Mouse (Mus musculus) heart, embryonic 10.5 days (tissue): Measurements from ENCODE around the gene Prss22. TPM values are rescaled to one million over a fixed set of nuclear protein-coding genes. Genes with fewer than 3 reads are reported as not detected.

Source experiments
- DNase-seq: peaks from one replicate; pipeline ENCODE4 v3.0.0-alpha.2; 2017; ENCODE audit warnings: low spot score
- H3K27ac ChIP-seq: fragments of 300-500 bp; sonication (generic); 2 replicates; pipeline ENCODE4 v1.5.1; 2016; ENCODE audit warnings: mild to moderate bottlenecking
- H3K27me3 ChIP-seq: fragments of 300-500 bp; sonication (generic); 2 replicates; pipeline ENCODE4 v1.6.1; 2016; ENCODE audit warnings: mild to moderate bottlenecking; ENCODE audit not compliant: poor library complexity, insufficient read depth, severe bottlenecking
- H3K36me3 ChIP-seq: fragments of 300-500 bp; sonication (generic); 2 replicates; pipeline ENCODE4 v1.6.1; 2016; ENCODE audit warnings: mild to moderate bottlenecking, moderate library complexity
- H3K4me1 ChIP-seq: fragments of 300-500 bp; sonication (generic); 2 replicates; pipeline ENCODE4 v1.6.1; 2016; ENCODE audit warnings: mild to moderate bottlenecking
- H3K4me3 ChIP-seq: fragments of 300-500 bp; sonication (generic); 2 replicates; pipeline ENCODE4 v1.5.1; 2016; ENCODE audit warnings: mild to moderate bottlenecking, moderate library complexity
- H3K9me3 ChIP-seq: fragments of 300-500 bp; sonication (generic); 2 replicates; pipeline ENCODE4 v1.6.1; 2016; ENCODE audit warnings: mild to moderate bottlenecking, moderate library complexity
- WGBS: fragments of 180-500 bp; shearing (Covaris S2); methylation state at CpG from one replicate; pipeline ENCODE4 v1.1.7; 2016; 5-methylcytosine and 5-hydroxymethylcytosine counted together
- polyA plus RNA-seq: library from polyadenylated mRNA; unstranded; fragments of >200 nt; fragmentation: Nextera tagmentation; extraction: Ambion mirVana; gene quantifications from 2 replicates; pipeline ENCODE4 v1.2.1, GENCODE M21; 2016

Prss22 gene
- polyA plus RNA-seq, 1 experiment from 2014 or later = 1.2 TPM

DNA sequence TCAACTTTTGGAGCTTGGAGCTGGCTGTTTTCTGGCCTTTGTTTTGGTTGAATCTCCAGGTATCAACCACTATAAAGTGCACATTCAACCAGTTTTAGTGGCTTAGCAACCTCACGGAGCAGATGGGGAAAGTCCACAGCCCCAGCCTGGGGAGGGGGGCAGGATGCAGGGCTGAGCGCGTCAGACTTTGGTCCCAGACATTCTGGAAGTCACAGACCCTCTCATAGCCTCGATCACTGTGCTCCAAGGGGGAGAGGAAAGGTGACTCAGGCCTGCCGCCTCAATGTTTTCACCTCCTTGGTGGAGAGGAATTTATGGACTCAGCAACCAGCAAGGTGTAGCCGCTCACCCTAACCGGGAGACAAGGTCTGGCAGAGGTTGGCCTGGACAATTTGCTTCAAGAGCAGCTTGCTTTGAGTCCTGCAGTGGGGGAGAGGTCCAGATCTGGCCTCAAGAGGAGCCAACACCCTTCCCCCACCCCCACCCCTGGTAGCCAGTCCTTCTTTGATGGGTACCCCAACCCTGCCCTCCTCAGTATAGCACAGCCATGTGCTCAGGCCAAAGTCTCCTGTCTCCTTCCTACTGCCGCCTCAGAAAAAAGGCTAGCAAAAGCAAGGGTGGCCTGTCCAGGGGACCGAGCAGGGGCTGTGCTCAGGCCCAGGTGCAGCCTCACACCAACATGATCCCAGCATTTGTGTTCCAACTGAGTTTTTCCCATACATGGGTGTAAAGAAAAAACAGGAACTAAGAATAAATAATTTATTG is 4.9 kb downstream of the Prss22 start:
- 66% methylated on average over 9 of the region's 9 CpGs for WGBS

GRCm38 (mm10) chr17:23989802-23990201 is 8.1 kb downstream of the Prss22 start:
- H3K4me1 ChIP-seq = peaks cover 13% of the 10 kb centered on the region; the same call in 1 of the 2 replicates
- DNase-seq = no peak
- no peak overlapping the region for H3K27ac ChIP-seq
- H3K27me3 ChIP-seq = peaks cover 21% of the 10 kb centered on the region
- H3K9me3 ChIP-seq = no peaks in the 10 kb centered on the region
- no peaks in the 10 kb centered on the region for H3K36me3 ChIP-seq
- no peak overlapping the region for H3K4me3 ChIP-seq
- 37% methylated on average over 2 of the region's 2 CpGs for WGBS

More for the DNA sequence above, 4.9 kb downstream of the Prss22 start:
- peaks cover 42% of the 10 kb centered on the region for H3K27me3 ChIP-seq
- no peaks in the 10 kb centered on the region for H3K9me3 ChIP-seq
- peaks cover 22% of the 10 kb centered on the region for H3K4me1 ChIP-seq
- no peaks in the 10 kb centered on the region for H3K36me3 ChIP-seq
- H3K4me3 ChIP-seq = peak overlapping the region; percentile 37
- peak overlapping the region; percentile 62; the same call in 1 of the 2 replicates for H3K27ac ChIP-seq
- DNase-seq = no peak

DNA sequence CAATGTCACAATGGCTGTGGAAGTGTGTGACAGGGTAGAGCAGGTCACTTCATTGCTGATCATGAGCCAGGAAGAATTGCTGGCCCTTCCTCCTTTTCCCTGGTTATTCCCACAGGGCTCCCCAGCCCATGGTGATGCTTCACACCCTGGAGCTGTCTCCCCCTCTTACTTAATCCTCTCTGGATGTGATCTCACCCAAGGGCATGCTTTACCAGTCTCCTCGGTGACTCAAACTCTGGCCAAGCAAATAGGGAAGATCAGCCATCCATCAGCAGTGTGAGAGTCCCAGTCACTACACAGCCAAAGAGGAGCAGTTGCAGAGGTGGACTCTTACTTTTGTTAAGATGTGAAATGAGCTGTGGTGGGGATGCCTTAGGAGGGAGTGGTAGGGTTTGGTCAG is 12.9 kb downstream of the Prss22 start:
- Histone ChIP-seq H3K4me3 (no peak overlapping the region), H3K9me3 (no peaks in the 10 kb centered on the region), H3K27me3 (peaks cover 4% of the 10 kb centered on the region; the same call in 1 of the 2 replicates), H3K27ac (no peak overlapping the region), H3K36me3 (no peaks in the 10 kb centered on the region), H3K4me1 (no peaks in the 10 kb centered on the region)
- WGBS = 77% methylated on average over 1 of the region's 1 CpGs
- no peak for DNase-seq

DNA sequence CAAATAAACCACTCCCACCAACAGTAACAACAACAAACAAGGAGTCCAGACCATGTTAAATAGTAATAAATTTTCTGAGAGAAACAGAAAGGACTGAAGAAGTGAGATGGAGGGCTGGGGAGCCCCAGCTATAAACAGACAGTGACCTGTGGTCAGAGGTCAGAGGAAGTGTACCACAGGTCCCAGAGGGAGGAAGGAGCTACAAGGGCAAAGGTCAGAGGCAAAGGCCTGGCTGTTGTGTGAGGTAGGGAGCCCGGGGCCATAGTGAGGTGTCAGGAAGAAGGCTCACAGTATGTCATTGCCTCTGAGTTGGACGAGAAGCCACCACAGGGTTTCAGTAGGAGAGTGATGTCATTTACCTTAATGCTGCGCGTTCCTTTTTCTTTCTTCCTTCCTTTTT is 15.0 kb downstream of the Prss22 start:
- H3K4me3 ChIP-seq = no peak overlapping the region
- no peaks in the 10 kb centered on the region for H3K9me3 ChIP-seq
- no peak overlapping the region for H3K27ac ChIP-seq
- no peak for DNase-seq
- no peaks in the 10 kb centered on the region for H3K4me1 ChIP-seq
- H3K36me3 ChIP-seq = no peaks in the 10 kb centered on the region
- WGBS = 57% methylated on average over 4 of the region's 4 CpGs
- peaks cover 2% of the 10 kb centered on the region; the same call in 1 of the 2 replicates for H3K27me3 ChIP-seq

GRCm38 (mm10) chr17:23980297-23980909 is 17.5 kb downstream of the Prss22 start, which contains the start of gene Prss30:
TSS of gene Prss30 (minus strand) at chr17:23980566.
- no peaks in the 10 kb centered on the region for H3K9me3 ChIP-seq

DNA sequence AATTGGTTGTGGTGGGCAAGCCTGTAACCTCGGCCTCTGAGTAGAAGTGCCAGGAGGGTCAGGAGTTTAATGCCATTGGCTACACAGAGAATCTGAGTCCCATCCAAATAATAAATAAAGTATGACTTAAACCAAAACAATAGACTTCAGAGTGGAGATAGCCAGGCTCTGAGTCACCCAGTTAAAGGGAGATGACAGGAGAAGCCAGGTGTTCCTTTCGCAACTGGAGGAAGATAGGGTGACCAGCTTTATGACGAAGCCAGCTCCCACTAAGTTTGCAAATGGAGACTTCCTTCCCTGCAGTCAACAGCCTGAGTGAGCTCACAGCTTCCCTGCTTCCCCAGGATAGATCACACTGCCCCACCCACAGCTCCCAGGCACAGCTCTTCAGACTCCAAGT is 18.4 kb downstream of the Prss22 start:
- WGBS = 58% methylated on average over 3 of the region's 3 CpGs
- H3K27ac ChIP-seq = no peak overlapping the region
- H3K27me3 ChIP-seq = no peaks in the 10 kb centered on the region
- no peak for DNase-seq
- no peak overlapping the region for H3K4me3 ChIP-seq
- H3K4me1 ChIP-seq = no peaks in the 10 kb centered on the region
- H3K9me3 ChIP-seq = no peaks in the 10 kb centered on the region
- H3K36me3 ChIP-seq = no peaks in the 10 kb centered on the region

More at GRCm38 (mm10) chr17:23980297-23980909, 17.5 kb downstream of the Prss22 start, which contains the start of gene Prss30:
- 70% methylated on average over 10 of the region's 10 CpGs for WGBS
- no peak for DNase-seq
- no peak within 1 kb of the TSS for H3K4me3 ChIP-seq
- H3K27ac ChIP-seq = no peak within 1 kb of the TSS
- no peaks in the 10 kb centered on the region for H3K36me3 ChIP-seq
- no peaks in the 10 kb centered on the region for H3K4me1 ChIP-seq
- no peaks in the 10 kb centered on the region; the same call in 1 of the 2 replicates for H3K27me3 ChIP-seq

- Histone ChIP-seq H3K36me3 (no peaks in the 10 kb centered on the region), H3K4me1 (no peaks in the 10 kb centered on the region), H3K27ac (no peak overlapping the region), H3K27me3 (no peaks in the 10 kb centered on the region), H3K4me3 (no peak overlapping the region), H3K9me3 (no peaks in the 10 kb centered on the region)
- 80% methylated on average over 4 of the region's 4 CpGs for WGBS
- no peak for DNase-seq
These were observed 21.2 kb downstream of the Prss22 start for GRCm38 (mm10) chr17:23976665-23977064.

DNA sequence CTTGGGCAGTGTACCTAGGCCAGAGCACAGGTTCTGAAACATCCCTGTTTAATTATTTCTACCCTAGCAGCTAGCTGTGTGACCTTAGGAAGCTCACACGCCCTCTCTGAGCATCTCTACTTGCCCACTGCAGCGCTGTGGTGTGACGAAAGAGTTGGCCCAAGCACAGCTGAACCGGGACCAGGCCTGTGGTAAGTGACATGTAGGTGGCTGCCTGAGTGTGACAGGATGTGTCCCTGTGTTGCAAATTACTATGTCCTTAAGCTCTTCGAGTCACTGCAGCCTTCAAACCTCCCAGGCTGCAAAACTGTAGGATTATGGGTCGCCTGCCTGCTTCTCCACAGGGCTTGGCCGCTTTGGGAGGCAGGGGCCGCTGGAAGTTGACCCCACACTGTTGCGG is 26.6 kb downstream of the Prss22 start:
- Histone ChIP-seq H3K9me3 (no peaks in the 10 kb centered on the region), H3K27ac (no peak overlapping the region), H3K4me1 (no peaks in the 10 kb centered on the region), H3K36me3 (no peaks in the 10 kb centered on the region), H3K27me3 (no peaks in the 10 kb centered on the region), H3K4me3 (no peak overlapping the region)
- 84% methylated on average over 9 of the region's 9 CpGs for WGBS
- DNase-seq = no peak

DNA sequence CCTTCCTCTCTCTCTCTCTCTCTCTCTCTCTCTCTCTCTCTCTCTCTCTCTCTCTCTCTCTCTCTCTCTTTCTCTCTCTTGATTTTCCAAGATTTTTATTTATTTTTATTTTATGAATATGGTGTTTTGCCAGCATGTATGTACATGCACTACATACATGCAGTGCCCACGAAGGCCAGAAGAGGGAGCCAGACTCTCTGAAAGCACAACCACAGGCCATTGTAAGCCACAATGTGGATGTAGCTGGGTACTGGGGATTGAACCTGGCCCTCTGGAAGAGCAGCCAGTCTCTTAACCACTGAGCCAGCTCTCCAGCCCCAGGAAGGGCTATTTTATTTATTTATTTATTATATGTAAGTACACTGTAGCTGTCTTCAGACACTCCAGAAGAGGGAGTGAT is 28.7 kb downstream of the Prss22 start:
- Histone ChIP-seq H3K27me3 (no peaks in the 10 kb centered on the region), H3K4me1 (peaks cover 6% of the 10 kb centered on the region; the same call in 1 of the 2 replicates), H3K4me3 (no peak overlapping the region), H3K9me3 (no peaks in the 10 kb centered on the region), H3K27ac (no peak overlapping the region), H3K36me3 (no peaks in the 10 kb centered on the region)
- DNase-seq = no peak
- WGBS = 0% methylated on average over 1 of the region's 1 CpGs

GRCm38 (mm10) chr17:23968780-23969179 is 29.1 kb downstream of the Prss22 start:
- 49% methylated on average over 2 of the region's 2 CpGs for WGBS
- no peaks in the 10 kb centered on the region for H3K36me3 ChIP-seq
- no peaks in the 10 kb centered on the region for H3K9me3 ChIP-seq
- no peaks in the 10 kb centered on the region for H3K27me3 ChIP-seq
- H3K4me3 ChIP-seq = no peak overlapping the region
- H3K27ac ChIP-seq = no peak overlapping the region
- peaks cover 6% of the 10 kb centered on the region; the same call in 1 of the 2 replicates for H3K4me1 ChIP-seq
- DNase-seq = no peak

DNA sequence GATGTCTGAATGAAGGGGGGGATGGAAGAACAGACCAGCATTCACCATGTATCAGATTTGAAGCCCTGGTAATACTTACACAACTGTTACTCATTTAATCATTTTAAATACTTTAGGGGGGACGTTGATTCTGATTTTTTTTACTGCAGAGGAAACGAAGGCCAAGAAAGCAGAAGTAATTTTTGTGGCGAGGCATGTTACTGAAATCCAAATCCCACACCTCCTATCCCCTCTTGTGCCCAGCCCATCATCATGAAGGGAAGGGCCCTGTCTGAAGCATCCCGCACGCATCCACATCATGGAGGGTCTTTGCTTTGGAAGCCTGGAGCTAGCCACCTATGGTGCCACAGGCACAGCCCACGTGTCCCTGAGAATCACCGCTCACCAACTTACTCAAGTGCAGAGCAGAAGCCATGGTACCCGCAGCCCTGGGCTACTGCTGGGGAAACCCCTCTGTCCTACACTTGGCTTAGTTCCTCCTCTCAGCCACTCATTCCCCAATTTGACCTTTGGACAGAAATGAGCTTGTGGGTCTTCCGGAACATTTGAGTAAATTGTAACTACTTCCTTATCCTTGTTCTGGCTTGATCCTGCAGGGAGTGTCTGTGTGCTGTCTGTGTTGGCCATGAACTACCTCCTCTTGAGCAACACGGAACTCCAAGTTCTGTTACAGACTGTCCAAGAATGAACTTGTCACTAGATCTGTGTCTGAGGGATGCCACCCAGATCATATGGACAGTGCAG is 31.1 kb downstream of the Prss22 start:
- Histone ChIP-seq H3K4me3 (no peak overlapping the region), H3K9me3 (no peaks in the 10 kb centered on the region), H3K36me3 (no peaks in the 10 kb centered on the region), H3K27me3 (no peaks in the 10 kb centered on the region), H3K27ac (no peak overlapping the region), H3K4me1 (peaks cover 6% of the 10 kb centered on the region; the same call in 1 of the 2 replicates)
- DNase-seq = no peak
- 78% methylated on average over 10 of the region's 10 CpGs for WGBS

DNA sequence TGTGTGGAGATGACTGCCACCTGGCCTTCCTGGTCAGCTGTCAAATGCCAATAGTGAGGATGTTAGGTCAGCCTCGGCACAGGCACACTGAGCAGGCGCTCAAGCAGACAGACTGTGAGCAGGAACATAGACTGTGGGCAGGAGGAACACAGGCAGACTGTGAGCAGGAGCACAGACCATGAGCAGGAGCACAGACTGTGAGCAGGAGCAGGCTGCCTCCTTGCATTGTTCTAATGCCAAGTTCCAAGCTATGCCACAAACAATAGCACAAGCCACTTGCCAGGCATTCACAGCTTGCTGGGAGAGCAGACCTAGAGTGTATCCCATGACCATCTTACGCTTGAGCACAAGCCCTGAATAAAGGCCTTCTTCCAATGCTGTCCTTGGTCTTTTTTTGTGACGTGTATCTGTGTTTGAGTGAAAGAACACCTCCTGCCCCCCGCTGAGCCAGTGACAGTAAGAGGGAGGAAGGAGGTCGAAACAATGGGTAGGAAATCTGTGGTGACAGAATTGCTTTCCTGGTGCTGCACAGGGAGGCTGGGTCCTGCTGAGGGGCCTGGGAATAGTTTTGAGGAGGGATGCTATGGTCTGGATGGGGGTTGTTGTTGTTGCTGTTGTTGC is 32.0 kb downstream of the Prss22 start:
- H3K27me3 ChIP-seq = no peaks in the 10 kb centered on the region
- WGBS = 41% methylated on average over 6 of the region's 6 CpGs
- no peak overlapping the region for H3K4me3 ChIP-seq
- H3K9me3 ChIP-seq = no peaks in the 10 kb centered on the region
- DNase-seq = no peak
- no peak overlapping the region for H3K27ac ChIP-seq
- H3K4me1 ChIP-seq = peaks cover 6% of the 10 kb centered on the region; the same call in 1 of the 2 replicates
- H3K36me3 ChIP-seq = no peaks in the 10 kb centered on the region
